Mouse (Mus musculus) embryonic facial prominence, embryonic 14.5 days (tissue): ENCODE measurements around the gene Cd9. TPM values are rescaled to one million over a fixed set of nuclear protein-coding genes. Genes with fewer than 3 reads are reported as not detected.

Experiments
- ATAC-seq: fragments of 200-750 bp; cut with Nextera tagmentation; 2 replicates; pipeline ENCODE4 v1.8.0; 2017; ENCODE audit warnings: low read depth, moderate number of reproducible peaks, moderate TSS enrichment
- DNase-seq: peaks from one replicate; pipeline ENCODE4 v3.0.0-alpha.2; 2015; ENCODE audit warnings: low spot score
- H3K27ac ChIP-seq: fragments of 300-500 bp; sonication (generic); replicated peaks from 2 replicates; pipeline ENCODE4 v1.5.1; 2014; ENCODE audit warnings: low read depth, mild to moderate bottlenecking, low read length, moderate library complexity
- H3K27me3 ChIP-seq: fragments of 300-500 bp; sonication (generic); replicated peaks from 2 replicates; pipeline ENCODE4 v1.6.1; 2014; ENCODE audit warnings: low read length; ENCODE audit not compliant: control insufficient read depth, insufficient read depth
- H3K36me3 ChIP-seq: fragments of 300-500 bp; sonication (generic); 2 replicates; pipeline ENCODE4 v1.6.1; 2014; ENCODE audit warnings: low read length, mixed read lengths; ENCODE audit not compliant: control insufficient read depth, insufficient read depth
- H3K4me1 ChIP-seq: fragments of 300-500 bp; sonication (generic); 2 replicates; pipeline ENCODE4 v1.6.1; 2014; ENCODE audit warnings: antibody characterized with exemption, low read length; ENCODE audit not compliant: control insufficient read depth, insufficient read depth
- H3K4me2 ChIP-seq: fragments of 300-500 bp; sonication (generic); 2 replicates; pipeline ENCODE4 v1.6.1; 2014; ENCODE audit warnings: low read depth, mild to moderate bottlenecking, low read length, moderate library complexity, mixed read lengths
- H3K4me3 ChIP-seq: fragments of 300-500 bp; sonication (generic); 2 replicates; pipeline ENCODE4 v1.5.1; 2014; ENCODE audit warnings: low read depth, mild to moderate bottlenecking, low read length
- H3K9ac ChIP-seq: fragments of 300-500 bp; sonication (generic); 2 replicates; pipeline ENCODE4 v1.6.1; 2014; ENCODE audit warnings: low read depth, mild to moderate bottlenecking, low read length, moderate library complexity, mixed read lengths
- H3K9me3 ChIP-seq: fragments of 300-500 bp; sonication (generic); 2 replicates; pipeline ENCODE4 v1.6.1; 2016; ENCODE audit warnings: low read length; ENCODE audit not compliant: control insufficient read depth
- WGBS: fragments of 180-500 bp; shearing (Covaris S2); extraction: QIAGEN DNeasy Blood & Tissue Kit; methylation state at CpG from one replicate; pipeline ENCODE4 v1.1.7; 2014; 5-methylcytosine and 5-hydroxymethylcytosine counted together
- polyA plus RNA-seq: library from polyadenylated mRNA; unstranded; fragments of >200 nt; fragmentation: Nextera tagmentation; extraction: Ambion mirVana; gene quantifications from 2 replicates; pipeline ENCODE4 v1.2.1, GENCODE M21; 2014

Gene Cd9
- polyA plus RNA-seq, 1 experiment from 2014 or later: 245 TPM

DNA sequence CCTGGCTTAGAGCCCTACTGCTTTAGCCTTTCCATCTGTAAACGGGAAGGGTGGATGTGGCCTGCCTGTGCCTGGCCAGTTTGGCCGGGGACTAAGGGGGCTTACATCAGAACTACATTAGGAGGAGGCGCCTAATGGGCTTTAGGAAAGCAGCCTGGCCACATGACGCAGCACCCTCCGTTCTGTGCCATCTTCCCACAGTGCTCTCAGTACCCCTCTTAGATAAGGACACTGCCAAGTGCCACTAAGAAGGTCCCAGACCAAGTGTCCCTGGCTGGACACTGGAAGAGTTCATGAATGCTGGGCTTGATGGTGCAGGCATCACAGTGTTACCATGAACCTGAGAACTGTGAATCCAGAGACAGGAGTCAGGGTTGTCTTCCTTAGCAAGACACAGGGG is 20.7 kb downstream of the Cd9 start:
- Histone ChIP-seq H3K4me1 (peaks cover 31% of the 10 kb centered on the region), H3K36me3 (no peaks in the 10 kb centered on the region), H3K9me3 (no peaks in the 10 kb centered on the region), H3K9ac (no peak overlapping the region), H3K4me2 (no peak overlapping the region), H3K4me3 (no peak overlapping the region), H3K27ac (no peak overlapping the region), H3K27me3 (no peaks in the 10 kb centered on the region)
- no peak for DNase-seq
- WGBS: 82% methylated on average over 5 of the region's 5 CpGs
- ATAC-seq: no peak

DNA sequence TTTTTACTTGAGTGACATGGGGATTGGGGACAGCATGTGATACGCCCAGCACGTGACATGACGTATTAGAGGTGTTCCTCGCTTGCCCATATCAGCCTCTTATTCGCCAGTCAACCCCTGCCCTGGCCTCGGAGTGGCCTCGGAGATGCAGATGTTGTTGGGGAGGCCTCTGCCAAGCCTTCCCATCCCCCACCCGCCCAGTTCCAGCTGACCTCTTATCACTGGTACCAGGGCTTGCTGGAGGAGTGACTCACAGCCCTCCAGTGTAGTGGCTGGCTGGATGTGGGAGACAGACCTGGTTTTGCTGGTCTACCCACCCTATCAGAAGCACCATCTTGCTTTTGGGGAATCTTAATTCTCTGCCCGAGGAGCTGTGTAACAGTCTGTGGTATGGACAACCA is 21.3 kb downstream of the Cd9 start:
- no peaks in the 10 kb centered on the region for H3K36me3 ChIP-seq
- no peaks in the 10 kb centered on the region for H3K9me3 ChIP-seq
- H3K27me3 ChIP-seq: no peaks in the 10 kb centered on the region
- H3K27ac ChIP-seq: no peak overlapping the region
- DNase-seq (no peak), ATAC-seq (no peak)
- H3K4me3 ChIP-seq: no peak overlapping the region
- H3K9ac ChIP-seq: no peak overlapping the region
- peaks cover 37% of the 10 kb centered on the region for H3K4me1 ChIP-seq
- WGBS: 89% methylated on average over 9 of the region's 9 CpGs
- H3K4me2 ChIP-seq: no peak overlapping the region

- Histone ChIP-seq H3K27ac (0 out of 2 replicates have a peak overlapping the region, but pooled peaks have one; percentile 19), H3K4me1 (peaks cover 37% of the 10 kb centered on the region), H3K9ac (no peak overlapping the region), H3K36me3 (no peaks in the 10 kb centered on the region), H3K4me2 (no peak overlapping the region), H3K9me3 (no peaks in the 10 kb centered on the region), H3K4me3 (no peak overlapping the region), H3K27me3 (no peaks in the 10 kb centered on the region)
- 55% methylated on average over 4 of the region's 4 CpGs for WGBS
- ATAC-seq (no peak), DNase-seq (no peak)
Measured at GRCm38 (mm10) chr6:125471921-125472320, 22.7 kb downstream of the Cd9 start.

DNA sequence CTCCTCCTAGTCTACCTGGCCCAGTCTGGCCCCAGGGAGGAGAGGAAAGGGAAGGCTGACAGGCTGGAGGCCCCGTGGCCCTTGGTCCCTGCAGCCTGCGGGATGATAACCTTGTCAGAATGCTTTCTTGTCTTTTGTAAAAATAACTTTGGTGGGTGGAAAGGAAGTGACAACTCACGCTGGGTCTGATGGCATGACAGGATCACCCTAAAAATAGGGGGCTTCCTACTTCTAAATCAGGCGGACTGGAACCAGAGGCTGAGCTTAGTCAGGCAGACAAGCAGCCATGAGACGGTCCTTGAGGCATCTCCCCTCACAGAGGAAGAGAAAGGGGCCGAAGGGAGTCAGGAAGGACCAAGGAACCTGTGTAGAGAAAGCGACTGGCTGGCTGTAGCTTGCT is 23.3 kb downstream of the Cd9 start:
- H3K4me2 ChIP-seq: no peak overlapping the region
- DNase-seq: no peak
- H3K4me3 ChIP-seq: no peak overlapping the region
- no peak overlapping the region for H3K9ac ChIP-seq
- no peaks in the 10 kb centered on the region for H3K36me3 ChIP-seq
- WGBS: 64% methylated on average over 7 of the region's 7 CpGs
- 0 out of 2 replicates have a peak overlapping the region, but pooled peaks have one; percentile 19 for H3K27ac ChIP-seq
- no peaks in the 10 kb centered on the region for H3K9me3 ChIP-seq
- peaks cover 31% of the 10 kb centered on the region for H3K4me1 ChIP-seq
- no peak for ATAC-seq
- no peaks in the 10 kb centered on the region for H3K27me3 ChIP-seq

- no peak overlapping the region for H3K4me3 ChIP-seq
- no peaks in the 10 kb centered on the region for H3K27me3 ChIP-seq
- H3K4me1 ChIP-seq: peaks cover 27% of the 10 kb centered on the region
- H3K27ac ChIP-seq: no peak overlapping the region
- no peak overlapping the region for H3K4me2 ChIP-seq
- no peaks in the 10 kb centered on the region for H3K36me3 ChIP-seq
- no peak overlapping the region for H3K9ac ChIP-seq
- DNase-seq: no peak
- H3K9me3 ChIP-seq: no peaks in the 10 kb centered on the region
- no peak for ATAC-seq
- WGBS: 91% methylated on average over 5 of the region's 5 CpGs
Measured at GRCm38 (mm10) chr6:125470616-125471015, 24.0 kb downstream of the Cd9 start.

DNA sequence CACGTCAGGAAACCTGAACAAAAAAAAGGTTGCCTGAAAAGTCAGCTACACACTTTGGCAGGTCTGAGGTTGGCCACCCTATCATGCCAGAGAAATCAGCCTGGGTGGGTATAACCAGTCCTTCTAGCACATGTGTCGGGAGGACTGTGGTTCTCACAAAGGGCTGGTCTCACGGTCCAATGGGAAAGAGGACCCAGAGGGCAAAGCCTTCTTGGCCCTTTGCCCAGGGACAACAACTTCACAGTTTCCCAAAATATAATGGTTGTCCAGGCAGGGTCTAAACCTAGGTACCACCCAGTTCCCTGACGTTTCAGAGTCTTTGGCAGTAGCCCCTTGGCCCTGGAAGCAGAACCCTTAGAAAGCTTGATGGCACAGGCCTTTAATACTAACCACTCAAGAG is 25.4 kb downstream of the Cd9 start:
- Histone ChIP-seq H3K27me3 (no peaks in the 10 kb centered on the region), H3K9ac (no peak overlapping the region), H3K4me3 (no peak overlapping the region), H3K4me2 (no peak overlapping the region), H3K36me3 (no peaks in the 10 kb centered on the region; the same call in 1 of the 2 replicates), H3K27ac (peak overlapping the region; percentile 87; the same call in 1 of the 2 replicates), H3K4me1 (peaks cover 19% of the 10 kb centered on the region), H3K9me3 (no peaks in the 10 kb centered on the region)
- 72% methylated on average over 4 of the region's 4 CpGs for WGBS
- no peak for DNase-seq
- no peak for ATAC-seq

DNA sequence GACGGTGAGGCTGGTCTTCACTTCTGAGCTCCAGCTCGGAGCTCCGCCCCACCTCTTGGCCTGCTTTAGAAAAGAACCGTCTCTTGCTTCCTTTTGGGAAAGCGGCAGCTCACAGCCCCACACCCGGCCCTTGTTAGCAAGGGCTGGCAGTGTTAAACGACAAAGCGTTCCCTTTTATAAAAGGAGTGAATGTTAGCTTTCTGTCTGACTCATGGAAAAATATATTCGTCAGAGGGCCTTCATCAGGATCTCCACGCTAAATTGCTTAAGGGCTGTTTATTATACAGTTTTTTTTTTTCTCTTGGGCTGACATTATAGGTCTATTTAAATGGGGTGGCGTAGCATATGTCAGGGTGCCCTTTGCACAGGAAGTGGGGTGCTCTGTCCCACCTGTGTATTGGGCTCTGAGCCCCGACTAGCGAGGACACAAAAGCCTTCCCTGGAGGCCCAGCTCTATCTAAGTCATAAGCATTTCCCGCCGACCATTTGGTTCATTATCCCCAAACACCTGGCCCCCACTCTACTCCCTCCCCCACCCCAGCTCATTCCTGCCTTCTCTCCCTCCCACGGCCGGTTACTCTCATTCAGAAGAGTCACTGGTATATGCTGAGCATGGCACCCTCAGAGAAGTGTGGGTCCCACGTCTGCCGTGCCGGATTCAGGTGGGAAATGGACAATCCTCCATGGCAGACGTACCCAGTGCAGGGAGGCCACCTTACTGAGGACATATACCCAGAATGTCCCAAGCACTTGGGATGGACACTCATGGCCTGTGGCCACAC is 26.2 kb downstream of the Cd9 start:
- Histone ChIP-seq H3K9ac (0 out of 2 replicates have a peak overlapping the region, but pooled peaks have one; percentile 35), H3K4me3 (no peak overlapping the region), H3K9me3 (no peaks in the 10 kb centered on the region), H3K36me3 (peaks cover under 1% of the 10 kb centered on the region; the same call in 1 of the 2 replicates), H3K4me2 (no peak overlapping the region), H3K4me1 (peaks cover 19% of the 10 kb centered on the region), H3K27me3 (no peaks in the 10 kb centered on the region), H3K27ac (peak overlapping the region; percentile 87)
- ATAC-seq: no peak
- peak; percentile 72 for DNase-seq
- 54% methylated on average over 21 of the region's 21 CpGs for WGBS

GRCm38 (mm10) chr6:125467301-125467715 is 27.3 kb downstream of the Cd9 start:
- Histone ChIP-seq H3K27me3 (no peaks in the 10 kb centered on the region), H3K36me3 (peaks cover 8% of the 10 kb centered on the region), H3K9me3 (no peaks in the 10 kb centered on the region), H3K27ac (peak overlapping the region; percentile 87), H3K4me3 (no peak overlapping the region), H3K9ac (no peak overlapping the region), H3K4me1 (peaks cover 19% of the 10 kb centered on the region), H3K4me2 (no peak overlapping the region; the same call in 1 of the 2 replicates)
- DNase-seq (no peak), ATAC-seq (peak; percentile 84)
- 44% methylated on average over 16 of the region's 16 CpGs for WGBS

GRCm38 (mm10) chr6:125462312-125462711 is 32.3 kb downstream of the Cd9 start:
- H3K27me3 ChIP-seq: no peaks in the 10 kb centered on the region
- no peak overlapping the region for H3K4me2 ChIP-seq
- no peak overlapping the region for H3K9ac ChIP-seq
- WGBS: 85% methylated on average over 7 of the region's 7 CpGs
- no peak overlapping the region for H3K4me3 ChIP-seq
- no peak overlapping the region for H3K27ac ChIP-seq
- DNase-seq: no peak
- no peak for ATAC-seq
- H3K9me3 ChIP-seq: no peaks in the 10 kb centered on the region
- H3K36me3 ChIP-seq: peaks cover 30% of the 10 kb centered on the region
- H3K4me1 ChIP-seq: peaks cover under 1% of the 10 kb centered on the region; the same call in 1 of the 2 replicates
